Mouse (Mus musculus) cerebellum, adult 9-10 months (tissue): ENCODE results near the gene Pdzd8.
A peak's percentile ranks its signal among the peaks of the same experiment; 100 is the strongest.

Experiments
- DNase-seq: peaks from one replicate; pipeline ENCODE4 v3.0.0; 2022

Gene Pdzd8

GRCm38 (mm10) chr19:59345658-59346283 is at the start of gene Pdzd8:
Gene Pdzd8, minus strand, starts transcription at chr19:59345780.
- DNase-seq = peak; percentile 85

- DNase-seq = peak; percentile 16
These were observed 48.3 kb upstream of the Pdzd8 start for GRCm38 (mm10) chr19:59393777-59394441.

- peak; percentile 39 for DNase-seq
These were observed 43.4 kb upstream of the Pdzd8 start for GRCm38 (mm10) chr19:59388847-59389606.

- DNase-seq = no peak
These were observed 42.8 kb upstream of the Pdzd8 start for GRCm38 (mm10) chr19:59388399-59388798.

GRCm38 (mm10) chr19:59387178-59387577 is 41.6 kb upstream of the Pdzd8 start:
- peak; percentile 10 for DNase-seq

GRCm38 (mm10) chr19:59384582-59385495 is 39.3 kb upstream of the Pdzd8 start:
- DNase-seq = no peak

GRCm38 (mm10) chr19:59382416-59382917 is 36.9 kb upstream of the Pdzd8 start:
- DNase-seq = no peak

- no peak for DNase-seq
These were observed 34.4 kb upstream of the Pdzd8 start for GRCm38 (mm10) chr19:59379995-59380394.

GRCm38 (mm10) chr19:59376481-59376880 is 30.9 kb upstream of the Pdzd8 start:
- no peak for DNase-seq

- DNase-seq = no peak
These were observed 29.4 kb upstream of the Pdzd8 start for GRCm38 (mm10) chr19:59374940-59375339.

GRCm38 (mm10) chr19:59372928-59373327 is 27.3 kb upstream of the Pdzd8 start:
- DNase-seq = no peak

- DNase-seq = no peak
These were observed 25.4 kb upstream of the Pdzd8 start for GRCm38 (mm10) chr19:59371016-59371415.

- no peak for DNase-seq
These were observed 22.3 kb upstream of the Pdzd8 start for GRCm38 (mm10) chr19:59367892-59368291.

GRCm38 (mm10) chr19:59366724-59367123 is 21.1 kb upstream of the Pdzd8 start:
- DNase-seq = no peak

GRCm38 (mm10) chr19:59363666-59364065 is 18.1 kb upstream of the Pdzd8 start:
- DNase-seq = no peak

- no peak for DNase-seq
These were observed 17.1 kb upstream of the Pdzd8 start for GRCm38 (mm10) chr19:59362646-59363045.

GRCm38 (mm10) chr19:59360486-59360896 is 14.9 kb upstream of the Pdzd8 start:
- no peak for DNase-seq

GRCm38 (mm10) chr19:59359202-59359601 is 13.6 kb upstream of the Pdzd8 start:
- DNase-seq = no peak

GRCm38 (mm10) chr19:59357878-59358277 is 12.3 kb upstream of the Pdzd8 start:
- no peak for DNase-seq

GRCm38 (mm10) chr19:59356843-59357595 is 11.4 kb upstream of the Pdzd8 start:
- no peak for DNase-seq

- no peak for DNase-seq
These were observed 10.8 kb upstream of the Pdzd8 start for GRCm38 (mm10) chr19:59356388-59356787.

GRCm38 (mm10) chr19:59354906-59355305 is 9.3 kb upstream of the Pdzd8 start:
- DNase-seq = no peak
